Mouse (Mus musculus) intestine, embryonic 15.5 days (tissue): Measurements from ENCODE around the gene Asic3. TPM values are rescaled to one million over a fixed set of nuclear protein-coding genes. Genes with fewer than 3 reads are reported as not detected.
"Not testable (repeated sequence)": the region's sequence is repeated elsewhere in the genome, so short reads cannot be mapped to it uniquely, and the experiment has no call there.

ENCODE experiments used
- ATAC-seq: fragments of 200-750 bp; cut with Nextera tagmentation; 2 replicates; pipeline ENCODE4 v1.8.0; 2017; ENCODE audit warnings: moderate TSS enrichment, moderate library complexity
- H3K27ac ChIP-seq: fragments of 300-500 bp; sonication (generic); 2 replicates; pipeline ENCODE4 v1.5.1; 2015; ENCODE audit warnings: mild to moderate bottlenecking, inconsistent platforms
- H3K27me3 ChIP-seq: fragments of 300-500 bp; sonication (generic); replicated peaks from 2 replicates; pipeline ENCODE4 v1.6.1; 2015; ENCODE audit warnings: inconsistent platforms
- H3K36me3 ChIP-seq: fragments of 300-500 bp; sonication (generic); 2 replicates; pipeline ENCODE4 v1.6.1; 2015; ENCODE audit warnings: inconsistent platforms
- H3K4me1 ChIP-seq: fragments of 300-500 bp; sonication (generic); replicated peaks from 2 replicates; pipeline ENCODE4 v1.6.1; 2015; ENCODE audit warnings: inconsistent platforms
- H3K4me2 ChIP-seq: fragments of 300-500 bp; sonication (generic); replicated peaks from 2 replicates; pipeline ENCODE4 v1.6.1; 2015; ENCODE audit warnings: mild to moderate bottlenecking, inconsistent platforms
- H3K4me3 ChIP-seq: fragments of 300-500 bp; sonication (generic); replicated peaks from 2 replicates; pipeline ENCODE4 v1.5.1; 2015; ENCODE audit warnings: inconsistent platforms
- H3K9ac ChIP-seq: fragments of 300-500 bp; sonication (generic); 2 replicates; pipeline ENCODE4 v1.6.1; 2015; ENCODE audit warnings: inconsistent platforms
- H3K9me3 ChIP-seq: fragments of 300-500 bp; sonication (generic); 2 replicates; pipeline ENCODE4 v1.6.1; 2016; ENCODE audit warnings: inconsistent platforms
- WGBS: fragments of 180-500 bp; shearing (Covaris S2); methylation state at CpG from one replicate; pipeline ENCODE4 v1.1.7; 2015; 5-methylcytosine and 5-hydroxymethylcytosine counted together
- polyA plus RNA-seq: library from polyadenylated mRNA; unstranded; fragments of >200 nt; fragmentation: Nextera tagmentation; extraction: Ambion mirVana; gene quantifications from 2 replicates; pipeline ENCODE4 v1.2.1, GENCODE M21; 2015

Asic3 gene
- polyA plus RNA-seq, 1 experiment from 2014 or later = 0.14 TPM

DNA sequence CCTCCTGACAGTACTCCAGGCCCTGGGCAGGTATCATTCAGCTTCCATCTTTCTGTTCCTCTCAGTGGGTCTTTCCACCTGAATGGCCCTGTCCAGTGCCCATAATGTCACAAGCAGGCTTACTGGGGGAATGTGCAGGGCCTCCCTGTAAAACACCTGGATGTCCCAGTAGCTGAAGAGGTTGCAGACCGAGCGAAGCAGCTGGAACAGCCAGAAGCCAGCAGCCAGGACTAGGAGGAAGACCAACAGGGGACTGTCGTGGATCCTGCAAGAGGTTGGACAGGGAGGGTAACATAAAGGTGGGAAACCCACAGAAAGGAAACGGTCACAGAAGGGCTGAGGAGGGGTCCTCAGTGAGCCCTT, 23.6 kb upstream of the Asic3 start:
- Histone ChIP-seq H3K4me2 (no peak overlapping the region), H3K27ac (no peak overlapping the region), H3K4me3 (no peak overlapping the region), H3K9ac (no peak overlapping the region), H3K9me3 (no peaks in the 10 kb centered on the region), H3K27me3 (0 out of 2 replicates have a peak, but pooled peaks cover 18% of the 10 kb centered on the region), H3K4me1 (peaks cover 32% of the 10 kb centered on the region), H3K36me3 (no peaks in the 10 kb centered on the region)
- no peak for ATAC-seq
- 87% methylated on average over 4 of the region's 4 CpGs for WGBS

DNA sequence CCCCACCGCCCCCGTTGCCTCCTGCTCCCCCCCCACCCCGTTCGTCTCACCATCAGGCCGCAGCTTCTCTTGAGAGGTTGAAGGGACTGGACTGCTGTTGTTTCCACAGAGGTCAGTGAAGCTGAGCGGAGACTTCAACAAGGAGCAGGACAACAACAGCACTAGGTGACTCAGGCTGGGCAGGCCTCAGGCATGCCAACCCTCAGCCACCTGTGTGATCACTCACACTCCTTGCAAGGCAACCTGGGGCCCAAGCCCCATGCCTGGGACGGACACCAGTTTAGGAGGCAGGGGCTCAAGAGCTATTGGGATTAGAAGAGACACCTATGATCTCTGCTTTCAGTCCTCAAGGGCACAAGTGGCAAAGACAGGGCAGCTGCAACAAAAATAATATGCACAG, 21.3 kb upstream of the Asic3 start, which contains the start of gene Atg9b:
Atg9b (minus strand) TSS at position 280 of the 400 bp plus-strand sequence.
- H3K4me1 ChIP-seq = peaks cover 31% of the 10 kb centered on the region
- peak within 1 kb of the TSS; percentile 52 for H3K27ac ChIP-seq
- H3K9ac ChIP-seq = no peak within 1 kb of the TSS
- H3K27me3 ChIP-seq = 0 out of 2 replicates have a peak, but pooled peaks cover 7% of the 10 kb centered on the region
- WGBS = 84% methylated on average over 7 of the region's 7 CpGs
- ATAC-seq = no peak
- H3K36me3 ChIP-seq = no peaks in the 10 kb centered on the region
- H3K4me2 ChIP-seq = no peak within 1 kb of the TSS; the same call in 1 of the 2 replicates
- no peak within 1 kb of the TSS for H3K4me3 ChIP-seq
- H3K9me3 ChIP-seq = no peaks in the 10 kb centered on the region

GRCm38 (mm10) chr5:24392724-24393123, 20.5 kb upstream of the Asic3 start:
- H3K27me3 ChIP-seq = 0 out of 2 replicates have a peak, but pooled peaks cover 4% of the 10 kb centered on the region
- H3K36me3 ChIP-seq = no peaks in the 10 kb centered on the region
- H3K4me1 ChIP-seq = peaks cover 22% of the 10 kb centered on the region
- no peak overlapping the region for H3K9ac ChIP-seq
- 60% methylated on average over 7 of the region's 7 CpGs for WGBS
- H3K4me3 ChIP-seq = no peak overlapping the region
- peak overlapping the region; percentile 52 for H3K27ac ChIP-seq
- H3K4me2 ChIP-seq = no peak overlapping the region; the same call in 1 of the 2 replicates
- ATAC-seq = no peak
- no peaks in the 10 kb centered on the region for H3K9me3 ChIP-seq

DNA sequence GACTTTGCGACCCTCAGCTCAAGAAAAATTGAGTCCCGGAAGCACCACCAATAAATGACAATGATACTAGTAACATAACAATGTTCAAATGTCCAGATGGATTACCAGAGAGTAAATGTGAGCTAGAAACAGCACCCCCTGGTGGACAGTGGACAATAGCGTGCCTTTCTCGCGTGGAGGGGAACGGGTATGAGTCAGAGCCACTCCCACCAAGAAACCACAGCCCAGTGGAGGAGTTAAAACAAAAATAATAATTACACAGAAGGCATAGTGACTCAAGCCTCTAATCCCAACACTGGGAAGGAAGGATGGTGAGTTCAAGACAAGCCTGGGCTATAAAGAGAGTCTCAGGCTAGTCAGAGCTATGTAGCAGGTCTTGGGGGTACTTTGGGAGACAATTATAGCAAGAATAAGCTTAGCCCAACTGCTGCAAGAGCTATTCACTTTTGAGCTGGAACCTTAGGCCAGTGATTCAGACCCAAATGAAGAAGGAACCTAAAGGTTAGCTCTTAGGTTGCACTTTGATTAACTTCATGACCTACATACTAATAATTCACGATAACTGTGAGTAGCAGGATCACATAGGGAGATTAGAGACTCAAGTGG, 19.7 kb upstream of the Asic3 start, which contains the start of gene Abcb8:
Abcb8 (plus strand) TSS at position 272 of the 606 bp plus-strand sequence.
- H3K36me3 ChIP-seq = no peaks in the 10 kb centered on the region
- H3K9me3 ChIP-seq = no peaks in the 10 kb centered on the region
- 21% methylated on average over 7 of the region's 7 CpGs for WGBS
- peak within 1 kb of the TSS; percentile 55 for H3K4me3 ChIP-seq
- peak within 1 kb of the TSS; percentile 66 for H3K27ac ChIP-seq
- peak within 1 kb of the TSS; percentile 59 for H3K9ac ChIP-seq
- H3K27me3 ChIP-seq = no peaks in the 10 kb centered on the region
- no peak for ATAC-seq
- H3K4me2 ChIP-seq = peak within 1 kb of the TSS; percentile 71
- peaks cover 15% of the 10 kb centered on the region; the same call in 1 of the 2 replicates for H3K4me1 ChIP-seq

- Histone ChIP-seq H3K4me1 (peaks cover 12% of the 10 kb centered on the region; the same call in 1 of the 2 replicates), H3K36me3 (no peaks in the 10 kb centered on the region), H3K27ac (peak overlapping the region; percentile 66), H3K9ac (peak overlapping the region; percentile 59), H3K9me3 (no peaks in the 10 kb centered on the region), H3K4me2 (peak overlapping the region; percentile 71), H3K4me3 (peak overlapping the region; percentile 55), H3K27me3 (no peaks in the 10 kb centered on the region)
- ATAC-seq = peak; percentile 97
- 1% methylated on average over 36 of the region's 36 CpGs for WGBS
Measured at GRCm38 (mm10) chr5:24394165-24394894, 18.9 kb upstream of the Asic3 start.

DNA sequence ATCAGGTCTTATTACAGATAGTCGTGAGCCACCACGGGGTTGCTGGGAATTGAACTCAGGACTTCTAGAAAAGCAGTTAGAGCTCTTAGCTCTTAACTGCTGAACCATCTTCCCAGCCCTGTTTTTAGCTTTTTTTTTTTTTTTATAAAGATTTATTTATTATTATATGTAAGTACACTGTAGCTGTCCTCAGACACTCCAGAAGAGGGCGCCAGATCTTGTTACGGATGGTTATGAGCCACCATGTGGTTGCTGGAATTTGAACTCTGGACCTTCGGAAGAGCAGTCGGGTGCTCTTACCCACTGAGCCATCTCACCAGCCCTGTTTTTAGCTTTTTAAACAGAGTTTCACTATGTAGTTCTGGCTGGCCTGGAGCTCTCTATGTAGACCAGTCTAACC, 16.9 kb upstream of the Asic3 start:
- WGBS = 87% methylated on average over 6 of the region's 6 CpGs
- H3K4me1 ChIP-seq, H3K9me3 ChIP-seq, H3K4me2 ChIP-seq, H3K36me3 ChIP-seq, H3K27ac ChIP-seq, H3K9ac ChIP-seq, H3K4me3 ChIP-seq, H3K27me3 ChIP-seq, ATAC-seq: not testable (repeated sequence)

DNA sequence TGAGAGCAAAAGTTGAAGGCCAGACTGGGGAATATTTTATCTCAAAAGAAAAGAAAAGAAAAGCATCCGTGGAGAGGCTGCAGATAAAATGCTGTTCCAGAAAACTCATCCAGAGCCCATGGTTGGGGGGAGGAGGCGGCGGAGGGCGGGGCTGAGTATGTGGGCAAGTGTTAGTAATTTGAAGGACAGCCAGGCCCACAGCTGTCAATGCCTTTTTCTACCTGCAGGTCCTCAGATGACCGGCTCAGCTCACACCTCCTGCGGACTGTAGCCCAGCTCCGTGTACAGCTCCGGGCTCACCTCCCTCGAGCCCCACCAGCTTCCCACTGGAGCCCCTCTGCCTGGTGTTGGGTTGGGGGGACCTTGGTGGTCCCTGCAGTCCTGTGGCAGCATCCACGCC, 13.5 kb upstream of the Asic3 start:
- ATAC-seq = no peak
- no peak overlapping the region for H3K9ac ChIP-seq
- WGBS = 90% methylated on average over 10 of the region's 10 CpGs

DNA sequence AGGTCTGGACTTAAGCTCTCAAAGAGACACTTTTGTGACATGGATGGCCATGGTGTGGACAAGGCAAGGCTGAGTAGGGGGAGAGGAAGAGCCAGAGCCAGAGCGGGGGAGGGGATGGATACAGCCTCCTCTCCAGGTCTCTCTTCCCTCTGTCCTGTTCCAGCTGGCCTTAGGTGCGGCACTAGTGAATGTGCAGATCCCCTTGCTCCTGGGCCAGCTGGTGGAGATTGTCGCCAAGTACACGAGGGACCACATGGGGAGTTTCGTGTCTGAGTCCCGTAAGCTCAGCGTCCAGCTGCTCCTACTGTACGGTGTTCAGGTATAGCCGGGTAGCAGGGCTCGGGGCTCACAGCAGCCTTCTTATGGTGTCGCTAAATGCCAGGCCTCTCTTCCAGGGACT, 12.8 kb upstream of the Asic3 start:
- H3K9me3 ChIP-seq = no peaks in the 10 kb centered on the region
- 85% methylated on average over 11 of the region's 11 CpGs for WGBS
- no peak overlapping the region for H3K27ac ChIP-seq
- peaks cover 20% of the 10 kb centered on the region; the same call in 1 of the 2 replicates for H3K36me3 ChIP-seq
- no peak overlapping the region for H3K4me3 ChIP-seq
- H3K4me1 ChIP-seq = no peaks in the 10 kb centered on the region
- H3K4me2 ChIP-seq = no peak overlapping the region
- no peaks in the 10 kb centered on the region for H3K27me3 ChIP-seq
- no peak for ATAC-seq
- no peak overlapping the region for H3K9ac ChIP-seq

More for the DNA sequence above, 13.5 kb upstream of the Asic3 start:
- Histone ChIP-seq H3K4me1 (no peaks in the 10 kb centered on the region), H3K4me2 (no peak overlapping the region), H3K4me3 (no peak overlapping the region), H3K36me3 (peaks cover 20% of the 10 kb centered on the region; the same call in 1 of the 2 replicates), H3K9me3 (no peaks in the 10 kb centered on the region), H3K27me3 (no peaks in the 10 kb centered on the region), H3K27ac (no peak overlapping the region)

GRCm38 (mm10) chr5:24400911-24401605, 12.1 kb upstream of the Asic3 start:
- Histone ChIP-seq H3K9ac (no peak overlapping the region), H3K36me3 (peaks cover 23% of the 10 kb centered on the region; the same call in 1 of the 2 replicates), H3K27ac (no peak overlapping the region), H3K4me3 (no peak overlapping the region), H3K27me3 (no peaks in the 10 kb centered on the region), H3K9me3 (no peaks in the 10 kb centered on the region), H3K4me2 (no peak overlapping the region), H3K4me1 (no peaks in the 10 kb centered on the region)
- ATAC-seq = no peak
- WGBS = 90% methylated on average over 5 of the region's 5 CpGs

DNA sequence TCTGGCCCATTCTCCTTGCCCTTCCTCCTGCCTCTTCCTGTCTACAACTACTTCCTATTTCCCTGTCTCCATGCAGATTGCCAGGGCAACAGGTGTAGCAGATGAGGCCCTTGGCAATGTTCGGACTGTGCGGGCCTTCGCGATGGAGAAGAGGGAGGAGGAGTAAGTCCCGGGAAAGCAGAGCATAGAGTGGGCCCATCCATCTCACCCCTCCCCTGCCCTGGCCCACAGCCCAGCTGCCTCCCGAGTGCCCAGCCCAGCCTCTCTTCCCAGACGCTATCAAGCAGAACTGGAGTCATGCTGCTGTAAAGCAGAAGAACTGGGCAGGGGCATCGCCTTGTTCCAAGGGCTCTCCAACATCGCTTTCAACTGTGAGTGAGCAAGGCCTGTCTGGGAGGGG, 11.2 kb upstream of the Asic3 start:
- no peaks in the 10 kb centered on the region for H3K27me3 ChIP-seq
- 80% methylated on average over 9 of the region's 9 CpGs for WGBS
- H3K9me3 ChIP-seq = no peaks in the 10 kb centered on the region
- H3K4me2 ChIP-seq = no peak overlapping the region
- no peak overlapping the region for H3K4me3 ChIP-seq
- H3K9ac ChIP-seq = no peak overlapping the region
- no peak overlapping the region for H3K27ac ChIP-seq
- peaks cover 32% of the 10 kb centered on the region; the same call in 1 of the 2 replicates for H3K36me3 ChIP-seq
- peak; percentile 29; the same call in 1 of the 2 replicates for ATAC-seq
- no peaks in the 10 kb centered on the region for H3K4me1 ChIP-seq

GRCm38 (mm10) chr5:24404594-24405360, 8.4 kb upstream of the Asic3 start:
- ATAC-seq = no peak
- H3K4me2 ChIP-seq = no peak overlapping the region
- no peak overlapping the region for H3K9ac ChIP-seq
- WGBS = 86% methylated on average over 6 of the region's 6 CpGs
- no peaks in the 10 kb centered on the region for H3K27me3 ChIP-seq
- H3K4me1 ChIP-seq = no peaks in the 10 kb centered on the region
- H3K27ac ChIP-seq = no peak overlapping the region
- H3K4me3 ChIP-seq = no peak overlapping the region
- H3K36me3 ChIP-seq = peaks cover 39% of the 10 kb centered on the region
- no peaks in the 10 kb centered on the region for H3K9me3 ChIP-seq
